Mouse (Mus musculus): Measurements from ENCODE around the gene Usp32. TPM values are rescaled to one million over a fixed set of nuclear protein-coding genes. Genes with fewer than 3 reads are reported as not detected.
A peak's percentile ranks its signal among the peaks of the same experiment; 100 is the strongest.
"Not testable (repeated sequence)": the region's sequence is repeated elsewhere in the genome, so short reads cannot be mapped to it uniquely, and the experiment has no call there.

Gene Usp32
- polyA plus RNA-seq, 1 experiment from 2014 or later, result 5.3 TPM

GRCm38 (mm10) chr11:85170058-85170740 is 30.2 kb upstream of the Usp32 start, which contains the start of gene 1700125H20Rik:
Gene 1700125H20Rik (plus strand): TSS chr11:85170404.
- peak within 1 kb of the TSS; percentile 36 for H3K4me3 ChIP-seq
- 0 out of 2 replicates have a peak, but pooled peaks cover 5% of the 10 kb centered on the region for H3K4me1 ChIP-seq (replicated peaks)
- H3K36me3 ChIP-seq, result no peaks in the 10 kb centered on the region
- 14% methylated on average over 21 of the region's 21 CpGs for WGBS
- H3K27me3 ChIP-seq (replicated peaks), result no peaks in the 10 kb centered on the region
- peak; percentile 84 for ATAC-seq (ENCODE audit: insufficient number of reproducible peaks, low FRiP score)
- peak within 1 kb of the TSS; percentile 70 for H3K4me2 ChIP-seq
- peak within 1 kb of the TSS; percentile 29; the same call in 1 of the 2 replicates for H3K9ac ChIP-seq
- H3K9me3 ChIP-seq (replicated peaks), result no peaks in the 10 kb centered on the region
- no peak within 1 kb of the TSS for H3K27ac ChIP-seq (ENCODE audit: poor library complexity, severe bottlenecking)

DNA sequence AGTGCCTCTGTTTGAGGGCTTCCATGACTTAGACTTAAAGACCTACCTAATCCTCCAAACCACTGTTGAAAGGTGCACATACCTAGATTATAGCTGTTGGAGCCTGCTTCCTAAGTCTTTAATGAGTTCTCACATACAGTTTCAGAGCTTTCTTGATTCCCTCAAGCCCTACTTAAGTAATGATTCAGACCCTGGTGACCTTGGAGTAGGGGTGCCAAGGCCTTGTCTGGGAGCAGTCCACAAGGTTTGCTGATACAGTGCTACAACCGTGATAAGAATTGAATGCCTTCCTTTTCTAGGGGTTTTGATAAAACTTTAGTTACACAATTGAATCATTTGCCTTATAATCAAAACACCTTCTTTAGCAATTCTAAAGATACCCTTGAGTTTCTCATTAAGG is 27.5 kb upstream of the Usp32 start:
- Histone ChIP-seq H3K4me1 (replicated peaks) (0 out of 2 replicates have a peak, but pooled peaks cover 5% of the 10 kb centered on the region), H3K27me3 (replicated peaks) (no peaks in the 10 kb centered on the region), H3K4me2 (no peak overlapping the region), H3K9me3 (replicated peaks) (no peaks in the 10 kb centered on the region), H3K4me3 (no peak overlapping the region), H3K27ac (ENCODE audit: poor library complexity, severe bottlenecking) (no peak overlapping the region), H3K36me3 (no peaks in the 10 kb centered on the region), H3K9ac (no peak overlapping the region)
- 31% methylated on average over 1 of the region's 1 CpGs for WGBS
- no peak for ATAC-seq (ENCODE audit: insufficient number of reproducible peaks, low FRiP score)

DNA sequence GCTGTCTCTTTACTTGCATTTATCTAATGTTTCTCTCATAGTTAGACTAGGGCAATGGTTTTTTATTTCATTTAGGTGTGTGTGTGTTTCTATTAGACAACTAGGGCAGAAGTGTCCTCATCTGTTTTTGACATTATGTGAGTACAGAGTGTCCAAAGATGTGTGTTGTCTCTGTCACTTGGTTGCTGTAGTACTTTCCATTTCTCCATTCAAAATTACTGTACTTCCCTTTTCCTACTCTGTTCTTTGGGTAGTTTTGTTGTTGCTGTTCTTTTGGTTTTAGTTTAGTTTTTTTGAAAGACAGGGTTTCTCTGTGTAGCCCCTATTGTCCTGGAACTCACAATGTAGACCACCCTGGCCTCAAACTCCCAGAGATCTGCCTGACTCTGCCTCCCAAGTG is 24.4 kb upstream of the Usp32 start:
- no peak for ATAC-seq (ENCODE audit: insufficient number of reproducible peaks, low FRiP score)
- no peaks in the 10 kb centered on the region for H3K9me3 ChIP-seq (replicated peaks)
- no peak overlapping the region for H3K4me2 ChIP-seq
- H3K9ac ChIP-seq, result no peak overlapping the region
- no peaks in the 10 kb centered on the region for H3K27me3 ChIP-seq (replicated peaks)
- H3K4me3 ChIP-seq, result no peak overlapping the region
- H3K27ac ChIP-seq (ENCODE audit: poor library complexity, severe bottlenecking), result no peak overlapping the region
- no peaks in the 10 kb centered on the region for H3K36me3 ChIP-seq
- H3K4me1 ChIP-seq (replicated peaks), result no peaks in the 10 kb centered on the region

DNA sequence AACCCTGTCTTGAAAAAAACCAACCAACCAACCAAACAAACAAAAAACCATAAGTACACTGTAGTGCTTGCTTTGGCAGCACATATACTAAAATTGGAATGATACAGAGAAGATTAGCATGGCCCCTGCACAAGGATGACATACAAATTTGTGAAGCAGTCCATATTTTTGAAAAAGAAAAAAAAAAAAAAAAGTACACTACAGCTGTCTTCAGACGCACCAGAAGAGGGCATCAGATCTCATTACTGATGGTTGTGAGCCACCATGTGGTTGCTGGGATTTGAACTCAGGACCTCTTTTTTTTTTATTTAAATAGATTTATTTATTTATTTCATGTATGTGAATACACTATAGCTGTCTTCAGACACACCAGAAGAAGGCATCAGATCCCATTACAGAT is 23.1 kb upstream of the Usp32 start:
- not testable (repeated sequence) for H3K9ac ChIP-seq; H3K4me2 ChIP-seq; ATAC-seq (ENCODE audit: insufficient number of reproducible peaks, low FRiP score); H3K9me3 ChIP-seq (replicated peaks); H3K36me3 ChIP-seq; H3K4me1 ChIP-seq (replicated peaks); H3K27ac ChIP-seq (ENCODE audit: poor library complexity, severe bottlenecking); H3K27me3 ChIP-seq (replicated peaks); H3K4me3 ChIP-seq
- 82% methylated on average over 1 of the region's 1 CpGs for WGBS

- Histone ChIP-seq H3K4me2 (no peak overlapping the region), H3K27ac (ENCODE audit: poor library complexity, severe bottlenecking) (no peak overlapping the region), H3K4me1 (replicated peaks) (no peaks in the 10 kb centered on the region), H3K27me3 (replicated peaks) (no peaks in the 10 kb centered on the region), H3K9me3 (replicated peaks) (no peaks in the 10 kb centered on the region), H3K4me3 (no peak overlapping the region), H3K36me3 (no peaks in the 10 kb centered on the region), H3K9ac (no peak overlapping the region)
- 60% methylated on average over 2 of the region's 2 CpGs for WGBS
- no peak for ATAC-seq (ENCODE audit: insufficient number of reproducible peaks, low FRiP score)
These were observed 17.3 kb upstream of the Usp32 start for GRCm38 (mm10) chr11:85157301-85157700.

DNA sequence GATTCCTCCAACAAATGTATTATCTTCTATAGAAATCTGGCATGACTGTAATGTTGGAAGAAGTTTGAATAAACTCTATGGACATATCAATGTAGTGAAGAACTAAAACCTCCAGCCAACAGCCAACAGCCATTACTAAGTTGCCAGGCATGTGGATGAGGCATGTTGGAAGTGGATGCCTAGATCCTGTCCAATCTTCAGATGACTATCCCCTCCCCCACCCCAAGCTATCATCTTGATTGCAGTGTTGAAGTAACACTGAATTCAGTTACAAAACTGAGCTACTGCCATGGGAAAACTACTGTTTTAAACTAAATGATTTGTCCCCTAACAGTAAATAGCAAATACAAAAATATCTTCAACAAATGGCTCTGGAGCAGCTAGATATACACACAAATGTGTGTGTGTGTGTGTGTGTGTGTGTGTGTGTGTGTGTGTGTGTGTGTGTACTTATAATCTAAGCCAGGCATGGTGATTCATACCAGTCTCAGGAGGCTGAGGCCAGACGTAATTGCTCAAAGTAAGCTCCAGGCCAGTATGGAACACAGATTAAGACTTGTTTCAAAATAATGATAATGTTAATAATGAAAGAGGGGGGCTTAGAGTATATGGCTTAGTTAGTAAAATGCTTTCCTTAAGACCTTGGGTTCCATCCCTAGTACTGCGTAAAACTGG is 12.4 kb upstream of the Usp32 start:
- H3K9me3 ChIP-seq (replicated peaks), result no peaks in the 10 kb centered on the region
- H3K27me3 ChIP-seq (replicated peaks), result no peaks in the 10 kb centered on the region
- H3K4me2 ChIP-seq, result no peak overlapping the region
- H3K27ac ChIP-seq (ENCODE audit: poor library complexity, severe bottlenecking), result no peak overlapping the region
- H3K4me1 ChIP-seq (replicated peaks), result no peaks in the 10 kb centered on the region
- H3K4me3 ChIP-seq, result no peak overlapping the region
- no peak for ATAC-seq (ENCODE audit: insufficient number of reproducible peaks, low FRiP score)
- WGBS, result 77% methylated on average over 2 of the region's 2 CpGs
- no peak overlapping the region for H3K9ac ChIP-seq
- no peaks in the 10 kb centered on the region for H3K36me3 ChIP-seq

DNA sequence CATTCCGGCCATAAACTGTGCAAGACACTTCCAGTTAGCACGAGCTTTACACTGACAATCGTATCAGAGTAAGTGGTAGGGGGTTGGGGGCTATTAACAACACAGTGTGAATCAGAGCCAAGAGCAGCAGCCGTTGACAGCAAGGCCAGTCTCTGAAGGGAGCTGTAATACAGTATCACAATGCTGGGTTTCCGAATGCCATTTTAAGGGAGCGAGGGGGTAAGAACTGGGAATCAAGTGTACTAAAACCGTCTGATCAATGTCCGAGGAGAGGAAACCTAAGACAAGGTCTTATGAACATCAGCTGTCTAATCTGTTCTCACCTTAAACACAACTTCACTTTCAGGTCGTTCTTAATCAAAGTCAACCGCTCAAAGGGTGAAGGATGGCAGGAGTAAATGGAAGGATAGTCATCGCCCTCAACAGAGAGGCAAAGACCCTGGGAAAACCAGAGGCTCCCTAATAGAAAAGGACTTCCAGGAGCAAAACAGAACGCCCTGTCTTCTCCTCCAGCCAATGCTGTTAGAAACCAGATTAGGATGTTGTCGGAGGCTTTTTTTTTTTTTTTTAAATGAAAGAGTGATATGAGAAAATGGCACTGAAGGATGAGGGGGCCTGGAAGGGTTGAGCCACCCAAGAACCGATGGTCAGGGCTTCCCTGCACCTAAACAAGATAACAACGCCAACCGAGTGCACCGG is 1.0 kb downstream of the Usp32 start:
- Histone ChIP-seq H3K9ac (peak overlapping the region; percentile 91), H3K27me3 (replicated peaks) (no peaks in the 10 kb centered on the region), H3K9me3 (replicated peaks) (no peaks in the 10 kb centered on the region), H3K36me3 (no peaks in the 10 kb centered on the region), H3K4me3 (peak overlapping the region; percentile 87), H3K27ac (ENCODE audit: poor library complexity, severe bottlenecking) (peak overlapping the region; percentile 85), H3K4me2 (peak overlapping the region; percentile 67), H3K4me1 (replicated peaks) (peaks cover 3% of the 10 kb centered on the region; the same call in 1 of the 2 replicates)
- WGBS, result under 1% methylated on average over 17 of the region's 17 CpGs
- ATAC-seq (ENCODE audit: insufficient number of reproducible peaks, low FRiP score), result no peak; the same call in 1 of the 2 replicates

- Histone ChIP-seq H3K4me2 (no peak overlapping the region), H3K9ac (no peak overlapping the region), H3K27ac (ENCODE audit: poor library complexity, severe bottlenecking) (no peak overlapping the region), H3K4me3 (no peak overlapping the region), H3K4me1 (replicated peaks) (no peaks in the 10 kb centered on the region), H3K27me3 (replicated peaks) (no peaks in the 10 kb centered on the region), H3K36me3 (no peaks in the 10 kb centered on the region), H3K9me3 (replicated peaks) (no peaks in the 10 kb centered on the region)
- WGBS, result 68% methylated on average over 2 of the region's 2 CpGs
- ATAC-seq (ENCODE audit: insufficient number of reproducible peaks, low FRiP score), result no peak
These were observed 8.4 kb downstream of the Usp32 start for GRCm38 (mm10) chr11:85131542-85131941.

DNA sequence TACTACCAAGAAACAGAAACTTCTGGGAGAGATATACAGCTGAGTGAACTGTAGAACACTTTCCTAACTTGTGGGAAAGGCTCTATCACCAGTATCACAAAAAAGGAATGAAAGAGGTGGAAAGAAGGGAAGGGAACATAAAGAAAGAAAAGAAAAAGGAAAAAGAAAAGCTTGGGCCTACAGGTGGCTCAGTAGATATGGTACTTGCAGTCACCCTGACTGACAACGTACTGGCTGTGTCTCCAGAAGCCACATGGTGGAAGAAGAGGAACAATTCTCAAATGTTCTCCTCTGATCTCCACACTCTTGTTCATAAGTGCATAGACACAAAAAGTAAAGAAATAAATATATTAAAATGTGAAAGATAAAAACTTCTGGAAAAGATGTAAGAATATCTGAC is 11.1 kb downstream of the Usp32 start:
- 0 out of 2 replicates have a peak, but pooled peaks cover 2% of the 10 kb centered on the region for H3K4me1 ChIP-seq (replicated peaks)
- no peaks in the 10 kb centered on the region for H3K9me3 ChIP-seq (replicated peaks)
- no peak overlapping the region for H3K9ac ChIP-seq
- no peak overlapping the region for H3K4me3 ChIP-seq
- H3K4me2 ChIP-seq, result no peak overlapping the region
- H3K27me3 ChIP-seq (replicated peaks), result no peaks in the 10 kb centered on the region
- 73% methylated on average over 1 of the region's 1 CpGs for WGBS
- no peak overlapping the region for H3K27ac ChIP-seq (ENCODE audit: poor library complexity, severe bottlenecking)
- ATAC-seq (ENCODE audit: insufficient number of reproducible peaks, low FRiP score), result no peak
- H3K36me3 ChIP-seq, result no peaks in the 10 kb centered on the region

DNA sequence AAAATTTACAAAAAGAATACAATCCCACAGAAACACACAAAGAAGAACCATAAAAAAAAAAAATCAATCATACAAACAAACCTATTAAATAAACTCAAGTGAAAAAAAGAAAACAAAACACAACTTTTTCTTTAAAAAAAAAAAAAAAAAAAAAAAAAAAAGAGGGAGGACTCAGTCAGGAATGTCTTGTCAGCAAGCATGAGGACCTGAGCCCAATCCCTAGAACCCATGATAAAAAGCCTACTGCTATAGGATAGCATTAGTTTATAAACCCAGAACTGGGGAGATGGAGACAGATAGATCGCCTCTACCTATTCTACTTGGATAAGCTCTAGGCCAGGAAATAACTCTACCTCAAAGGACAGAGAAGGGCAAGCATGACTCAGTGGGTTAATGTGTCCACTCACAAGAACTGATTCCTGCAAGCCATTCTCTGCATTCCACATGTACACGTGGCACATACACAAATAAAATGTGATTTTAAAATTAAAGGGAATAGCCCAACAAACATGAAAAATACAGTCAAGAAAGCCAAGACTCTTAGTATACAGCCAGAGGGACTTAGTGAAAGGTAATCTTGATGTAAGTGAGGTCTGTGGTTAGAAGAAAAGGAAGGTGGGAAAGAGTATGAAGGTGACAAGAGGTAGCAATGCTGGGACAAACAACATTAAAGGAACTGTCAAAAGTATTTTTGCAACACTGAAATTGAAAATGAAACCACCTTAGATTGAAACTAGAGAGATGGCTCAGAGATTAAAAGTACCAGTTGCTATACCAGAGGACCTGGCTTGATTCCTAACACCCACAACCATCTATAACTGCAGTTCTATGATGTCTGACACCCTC is 13.5 kb downstream of the Usp32 start:
- H3K36me3 ChIP-seq, result no peaks in the 10 kb centered on the region
- no peak overlapping the region for H3K9ac ChIP-seq
- H3K4me1 ChIP-seq (replicated peaks), result 0 out of 2 replicates have a peak, but pooled peaks cover 2% of the 10 kb centered on the region
- H3K4me3 ChIP-seq, result no peak overlapping the region
- no peaks in the 10 kb centered on the region for H3K9me3 ChIP-seq (replicated peaks)
- WGBS, result 68% methylated on average over 2 of the region's 2 CpGs
- ATAC-seq (ENCODE audit: insufficient number of reproducible peaks, low FRiP score), result no peak
- no peak overlapping the region for H3K4me2 ChIP-seq
- H3K27ac ChIP-seq (ENCODE audit: poor library complexity, severe bottlenecking), result no peak overlapping the region
- no peaks in the 10 kb centered on the region for H3K27me3 ChIP-seq (replicated peaks)

Data from heart, embryonic 12.5 days (tissue).